Mouse (Mus musculus) midbrain, embryonic 16.5 days (tissue): ENCODE measurements around the gene Msi2. TPM values are rescaled to one million over a fixed set of nuclear protein-coding genes. Genes with fewer than 3 reads are reported as not detected.
A peak's percentile ranks its signal among the peaks of the same experiment; 100 is the strongest.

Experiments
- ATAC-seq: fragments of 200-750 bp; cut with Nextera tagmentation; 2 replicates; pipeline ENCODE4 v1.8.0; 2017; ENCODE audit warnings: moderate TSS enrichment
- H3K27ac ChIP-seq: fragments of 300-500 bp; sonication (generic); 2 replicates; pipeline ENCODE4 v1.5.1; 2014; ENCODE audit warnings: mild to moderate bottlenecking, low read length, mixed read lengths
- H3K27me3 ChIP-seq: fragments of 300-500 bp; sonication (generic); 2 replicates; pipeline ENCODE4 v1.6.1; 2014; ENCODE audit warnings: low read depth, low read length, mixed read lengths; ENCODE audit not compliant: control insufficient read depth, insufficient read depth
- H3K36me3 ChIP-seq: fragments of 300-500 bp; sonication (generic); 2 replicates; pipeline ENCODE4 v1.6.1; 2014; ENCODE audit warnings: mild to moderate bottlenecking, low read length, moderate library complexity, mixed read lengths; ENCODE audit not compliant: control insufficient read depth, insufficient read depth
- H3K4me1 ChIP-seq: fragments of 300-500 bp; sonication (generic); 2 replicates; pipeline ENCODE4 v1.6.1; 2014; ENCODE audit warnings: mild to moderate bottlenecking, low read length, mixed read lengths; ENCODE audit not compliant: control insufficient read depth, insufficient read depth
- H3K4me2 ChIP-seq: fragments of 300-500 bp; sonication (generic); 2 replicates; pipeline ENCODE4 v1.6.1; 2014; ENCODE audit warnings: mild to moderate bottlenecking, low read length, mixed read lengths
- H3K4me3 ChIP-seq: fragments of 300-500 bp; sonication (generic); 2 replicates; pipeline ENCODE4 v1.5.1; 2014; ENCODE audit warnings: low read depth, mild to moderate bottlenecking, low read length, moderate library complexity, mixed read lengths
- H3K9ac ChIP-seq: fragments of 300-500 bp; sonication (generic); 2 replicates; pipeline ENCODE4 v1.6.1; 2014; ENCODE audit warnings: low read depth, low read length, mixed read lengths
- H3K9me3 ChIP-seq: fragments of 300-500 bp; sonication (generic); replicated peaks from 2 replicates; pipeline ENCODE4 v1.6.1; 2014; ENCODE audit warnings: mild to moderate bottlenecking, low read length, mixed read lengths; ENCODE audit not compliant: control insufficient read depth, poor library complexity, severe bottlenecking
- WGBS: fragments of 180-500 bp; shearing (Covaris S2); extraction: QIAGEN DNeasy Blood & Tissue Kit; methylation state at CpG from one replicate; pipeline ENCODE4 v1.1.7; 2014; 5-methylcytosine and 5-hydroxymethylcytosine counted together
- microRNA-seq: library from miRNA; unstranded; fragments of <30 nt; microRNA quantifications from one replicate; pipeline ENCODE4, GENCODE M21; 2017
- polyA plus RNA-seq: library from polyadenylated mRNA; unstranded; fragments of >200 nt; fragmentation: Nextera tagmentation; extraction: Ambion mirVana; gene quantifications from 2 replicates; pipeline ENCODE4 v1.2.1, GENCODE M21; 2015

Msi2 gene
- polyA plus RNA-seq, 1 experiment from 2014 or later: 29.4 TPM

DNA sequence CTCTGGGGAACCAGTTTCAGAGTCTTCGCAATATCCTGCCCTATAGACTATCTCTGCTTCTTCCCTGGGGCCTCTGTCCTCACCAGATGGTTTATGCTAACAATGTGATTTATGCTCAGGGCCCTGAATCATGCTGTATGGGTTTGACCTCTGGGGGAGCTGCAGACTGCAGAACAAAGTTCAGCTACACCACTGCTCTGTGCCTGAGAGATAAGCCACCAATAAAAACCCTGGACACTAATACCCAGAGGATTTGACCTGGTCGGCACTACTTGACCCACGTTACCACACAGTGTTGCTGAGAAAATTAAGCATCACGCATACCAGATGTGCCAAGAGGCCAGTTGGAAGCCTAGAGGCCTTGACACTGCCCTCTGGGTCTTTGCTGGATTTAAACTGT lies 420.8 kb downstream of the Msi2 start:
- H3K36me3 ChIP-seq: no peaks in the 10 kb centered on the region
- H3K4me2 ChIP-seq: no peak overlapping the region
- H3K4me3 ChIP-seq: no peak overlapping the region
- WGBS: 54% methylated on average over 4 of the region's 4 CpGs
- no peaks in the 10 kb centered on the region for H3K9me3 ChIP-seq
- H3K27me3 ChIP-seq: no peaks in the 10 kb centered on the region
- H3K9ac ChIP-seq: no peak overlapping the region
- ATAC-seq: no peak
- H3K4me1 ChIP-seq: peaks cover 4% of the 10 kb centered on the region; the same call in 1 of the 2 replicates
- H3K27ac ChIP-seq: no peak overlapping the region

DNA sequence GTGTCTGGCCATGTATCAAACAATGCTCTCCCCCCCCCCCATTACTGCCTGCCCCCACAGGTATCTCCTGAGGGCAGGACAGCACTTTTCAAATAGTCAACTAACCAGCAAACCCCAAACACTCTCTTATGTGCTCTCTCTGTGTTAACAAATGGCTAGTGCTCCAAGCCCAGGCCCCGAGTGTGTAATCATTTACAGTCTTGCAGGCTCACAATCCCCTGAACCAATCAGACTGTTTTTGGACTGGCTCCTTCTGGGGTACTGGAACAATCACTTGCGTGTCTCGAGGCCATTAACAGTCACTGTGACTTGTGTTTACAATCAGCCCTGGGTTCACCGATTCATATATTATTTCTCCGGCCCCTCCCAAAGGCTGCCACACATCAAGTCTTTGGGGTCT lies 423.0 kb downstream of the Msi2 start:
- H3K9me3 ChIP-seq: no peaks in the 10 kb centered on the region
- WGBS: 66% methylated on average over 5 of the region's 5 CpGs
- H3K36me3 ChIP-seq: no peaks in the 10 kb centered on the region
- H3K27me3 ChIP-seq: no peaks in the 10 kb centered on the region
- peaks cover 4% of the 10 kb centered on the region; the same call in 1 of the 2 replicates for H3K4me1 ChIP-seq
- H3K4me3 ChIP-seq: no peak overlapping the region
- no peak for ATAC-seq
- H3K27ac ChIP-seq: no peak overlapping the region
- H3K9ac ChIP-seq: no peak overlapping the region
- no peak overlapping the region for H3K4me2 ChIP-seq

GRCm38 (mm10) chr11:88294394-88294710 lies 424.0 kb downstream of the Msi2 start:
- no peak overlapping the region for H3K27ac ChIP-seq
- H3K27me3 ChIP-seq: no peaks in the 10 kb centered on the region
- 32% methylated on average over 17 of the region's 17 CpGs for WGBS
- peaks cover 4% of the 10 kb centered on the region; the same call in 1 of the 2 replicates for H3K4me1 ChIP-seq
- ATAC-seq: no peak
- no peaks in the 10 kb centered on the region for H3K36me3 ChIP-seq
- H3K9ac ChIP-seq: 0 out of 2 replicates have a peak overlapping the region, but pooled peaks have one; percentile 37
- H3K9me3 ChIP-seq: no peaks in the 10 kb centered on the region
- H3K4me2 ChIP-seq: peak overlapping the region; percentile 45
- peak overlapping the region; percentile 19 for H3K4me3 ChIP-seq

DNA sequence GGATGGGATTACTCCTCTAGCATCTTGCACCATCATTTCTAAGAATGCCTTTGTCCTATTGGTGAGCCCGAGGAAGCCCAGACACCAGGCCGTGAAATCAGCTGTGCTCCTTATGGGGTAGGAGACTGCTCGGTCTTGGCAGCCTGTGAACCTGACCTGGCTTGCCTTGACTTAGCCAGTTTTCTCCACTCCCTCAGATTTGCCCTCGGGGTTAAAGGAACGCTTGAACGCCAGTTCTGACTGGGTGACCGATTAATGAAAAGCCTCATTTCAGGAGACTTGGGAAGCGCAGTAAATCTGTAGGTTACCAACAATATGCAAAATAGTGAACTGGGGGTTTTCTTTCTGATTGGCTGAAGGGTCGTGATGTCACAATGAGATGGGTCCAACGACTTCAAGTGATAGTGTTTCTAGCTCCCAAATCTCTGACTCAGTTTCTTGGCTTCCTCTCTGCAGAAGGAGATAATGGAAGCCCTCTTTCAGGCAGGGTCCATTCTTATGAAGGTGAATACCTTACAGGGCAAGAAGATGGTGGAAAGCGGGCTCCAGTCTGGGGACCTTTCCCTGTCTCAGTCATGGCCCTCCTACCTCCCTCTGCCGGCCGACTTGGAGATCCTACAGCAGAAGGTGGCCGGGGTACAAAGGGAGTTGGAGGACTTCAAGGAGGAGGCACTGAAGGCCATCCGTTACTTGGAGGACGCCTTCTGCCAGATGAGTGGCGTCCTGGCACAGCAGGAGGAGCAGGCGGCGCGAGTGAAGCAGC lies 424.5 kb downstream of the Msi2 start, which contains the start of gene Ccdc182:
TSS of gene Ccdc182 (plus strand) at position 428 of the 763 bp plus-strand sequence.
- no peaks in the 10 kb centered on the region for H3K27me3 ChIP-seq
- H3K27ac ChIP-seq: no peak within 1 kb of the TSS
- no peak for ATAC-seq
- H3K36me3 ChIP-seq: no peaks in the 10 kb centered on the region
- H3K4me1 ChIP-seq: peaks cover 7% of the 10 kb centered on the region
- H3K9ac ChIP-seq: 0 out of 2 replicates have a peak within 1 kb of the TSS, but pooled peaks have one; percentile 37
- peak within 1 kb of the TSS; percentile 45 for H3K4me2 ChIP-seq
- no peaks in the 10 kb centered on the region for H3K9me3 ChIP-seq
- H3K4me3 ChIP-seq: peak within 1 kb of the TSS; percentile 19
- WGBS: 32% methylated on average over 20 of the region's 20 CpGs

GRCm38 (mm10) chr11:88291688-88292087 lies 426.6 kb downstream of the Msi2 start:
- H3K36me3 ChIP-seq: no peaks in the 10 kb centered on the region
- no peak overlapping the region for H3K9ac ChIP-seq
- peaks cover 10% of the 10 kb centered on the region for H3K4me1 ChIP-seq
- H3K27ac ChIP-seq: no peak overlapping the region
- 38% methylated on average over 4 of the region's 4 CpGs for WGBS
- no peak overlapping the region for H3K4me2 ChIP-seq
- H3K27me3 ChIP-seq: no peaks in the 10 kb centered on the region
- no peak overlapping the region for H3K4me3 ChIP-seq
- H3K9me3 ChIP-seq: no peaks in the 10 kb centered on the region
- no peak for ATAC-seq

DNA sequence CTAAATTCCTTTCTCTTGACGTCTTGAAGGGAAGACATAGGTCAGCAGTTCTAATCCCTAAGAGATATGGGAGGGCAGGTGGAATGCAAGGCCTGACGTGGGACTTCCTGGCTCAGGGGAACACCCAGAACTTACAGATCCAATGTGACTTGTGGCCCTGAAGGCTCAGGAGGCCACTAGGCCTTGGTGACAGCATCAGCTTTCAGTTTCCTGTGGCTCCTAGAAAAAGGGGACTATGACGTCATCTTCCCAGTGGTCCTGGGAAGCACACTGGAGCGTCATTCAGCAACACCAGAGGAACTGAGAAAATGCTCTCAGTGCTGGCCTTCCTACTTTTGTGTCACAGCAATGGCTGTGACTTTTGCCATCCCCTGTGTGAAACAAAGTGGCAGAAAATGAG lies 427.1 kb downstream of the Msi2 start:
- Histone ChIP-seq H3K27me3 (no peaks in the 10 kb centered on the region), H3K9ac (no peak overlapping the region), H3K27ac (no peak overlapping the region), H3K36me3 (no peaks in the 10 kb centered on the region), H3K9me3 (no peaks in the 10 kb centered on the region), H3K4me2 (no peak overlapping the region), H3K4me1 (peaks cover 10% of the 10 kb centered on the region), H3K4me3 (no peak overlapping the region)
- no peak for ATAC-seq
- 71% methylated on average over 4 of the region's 4 CpGs for WGBS

Small RNAs within 50 kb of the gene (microRNA-seq; reads per million reads assigned to microRNA genes)
- gene Mir378b: not detected

Other genes starting within 250 kb of the Msi2 start
- 31.2 and 33.3 TPM in 2 replicates for gene Akap1, start 146.1 kb upstream of the Msi2 start, polyA plus RNA-seq
- 31.9 and 37.9 TPM in 2 replicates for gene Scpep1, start 237.0 kb upstream of the Msi2 start, polyA plus RNA-seq
- not detected in 2 replicates for gene Elobl, start 248.4 kb upstream of the Msi2 start, polyA plus RNA-seq